Mouse (Mus musculus) stomach, embryonic 15.5 days (tissue): ENCODE data around the gene Foxd1. TPM values are rescaled to one million over a fixed set of nuclear protein-coding genes. Genes with fewer than 3 reads are reported as not detected.

Source experiments
- ATAC-seq: fragments of 200-750 bp; cut with Nextera tagmentation; 2 replicates; pipeline ENCODE4 v1.8.0; 2017; ENCODE audit warnings: low read depth, moderate number of reproducible peaks, moderate TSS enrichment; ENCODE audit not compliant: insufficient read depth, low FRiP score
- H3K27ac ChIP-seq: fragments of 300-500 bp; sonication (generic); 2 replicates; pipeline ENCODE4 v1.5.1; 2015; ENCODE audit warnings: mild to moderate bottlenecking, inconsistent platforms
- H3K27me3 ChIP-seq: fragments of 300-500 bp; sonication (generic); replicated peaks from 2 replicates; pipeline ENCODE4 v1.6.1; 2015; ENCODE audit warnings: inconsistent platforms
- H3K36me3 ChIP-seq: fragments of 300-500 bp; sonication (generic); 2 replicates; pipeline ENCODE4 v1.6.1; 2015; ENCODE audit warnings: inconsistent platforms
- H3K4me1 ChIP-seq: fragments of 300-500 bp; sonication (generic); 2 replicates; pipeline ENCODE4 v1.6.1; 2015; ENCODE audit warnings: inconsistent platforms
- H3K4me2 ChIP-seq: fragments of 300-500 bp; sonication (generic); 2 replicates; pipeline ENCODE4 v1.6.1; 2015; ENCODE audit warnings: mild to moderate bottlenecking, inconsistent platforms
- H3K4me3 ChIP-seq: fragments of 300-500 bp; sonication (generic); replicated peaks from 2 replicates; pipeline ENCODE4 v1.5.1; 2015; ENCODE audit warnings: inconsistent platforms
- H3K9ac ChIP-seq: fragments of 300-500 bp; sonication (generic); 2 replicates; pipeline ENCODE4 v1.6.1; 2015; ENCODE audit warnings: inconsistent platforms
- H3K9me3 ChIP-seq: fragments of 300-500 bp; sonication (generic); 2 replicates; pipeline ENCODE4 v1.6.1; 2016; ENCODE audit warnings: inconsistent platforms
- WGBS: fragments of 180-500 bp; shearing (Covaris S2); methylation state at CpG from one replicate; pipeline ENCODE4 v1.1.7; 2015; 5-methylcytosine and 5-hydroxymethylcytosine counted together
- polyA plus RNA-seq: library from polyadenylated mRNA; unstranded; fragments of >200 nt; fragmentation: Nextera tagmentation; extraction: Ambion mirVana; gene quantifications from 2 replicates; pipeline ENCODE4 v1.2.1, GENCODE M21; 2015

Gene Foxd1
- polyA plus RNA-seq, 1 experiment from 2014 or later, result not detected

DNA sequence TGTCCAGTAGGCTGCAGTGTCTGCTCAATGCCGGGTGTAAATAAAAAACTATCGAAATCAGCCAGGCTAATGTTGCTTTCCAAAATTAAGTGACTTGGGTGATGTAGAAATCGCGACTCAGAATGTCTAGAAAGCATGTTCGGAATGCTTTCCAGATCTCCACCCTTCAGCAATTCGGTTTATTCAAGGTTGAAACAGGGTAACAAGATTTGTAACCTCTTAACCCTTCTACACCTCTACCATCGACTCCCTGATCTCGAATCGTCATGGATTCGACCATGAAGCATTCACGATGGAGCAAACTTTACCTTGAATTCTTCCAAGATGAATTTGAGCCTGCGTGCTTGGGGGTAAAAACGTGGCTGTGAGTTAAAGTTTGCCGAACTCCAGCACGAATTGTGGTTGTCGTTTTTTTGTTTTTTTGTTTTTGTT is 36.8 kb upstream of the Foxd1 start:
- Histone ChIP-seq H3K36me3 (peaks cover 3% of the 10 kb centered on the region; the same call in 1 of the 2 replicates), H3K9ac (peak overlapping the region; percentile 94), H3K4me2 (peak overlapping the region; percentile 64), H3K9me3 (no peaks in the 10 kb centered on the region), H3K4me3 (peak overlapping the region; percentile 97), H3K4me1 (peaks cover 9% of the 10 kb centered on the region; the same call in 1 of the 2 replicates), H3K27me3 (no peaks in the 10 kb centered on the region), H3K27ac (peak overlapping the region; percentile 88)
- 2% methylated on average over 16 of the region's 16 CpGs for WGBS
- no peak for ATAC-seq

DNA sequence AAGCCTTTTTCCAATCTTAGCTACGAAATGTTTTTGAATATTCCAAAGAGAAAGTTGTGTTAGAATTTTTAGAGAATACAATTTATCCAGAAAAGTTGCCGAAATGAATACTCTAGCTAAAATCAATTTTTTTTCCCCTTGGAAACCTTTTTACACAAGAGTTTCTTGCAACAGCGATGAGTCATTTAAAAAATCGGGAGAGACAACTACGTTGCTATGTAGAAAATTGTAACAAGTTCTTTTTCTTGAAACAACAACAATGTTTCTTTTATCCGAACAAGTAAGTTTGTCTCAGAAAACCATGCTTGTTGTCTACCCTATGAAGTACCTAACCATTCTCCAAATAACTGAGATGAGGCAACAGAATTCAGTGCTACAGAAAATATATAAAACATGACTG is 36.1 kb upstream of the Foxd1 start:
- H3K4me2 ChIP-seq, result no peak overlapping the region; the same call in 1 of the 2 replicates
- H3K9ac ChIP-seq, result no peak overlapping the region
- no peak overlapping the region for H3K27ac ChIP-seq
- H3K36me3 ChIP-seq, result peaks cover 2% of the 10 kb centered on the region; the same call in 1 of the 2 replicates
- peaks cover 9% of the 10 kb centered on the region; the same call in 1 of the 2 replicates for H3K4me1 ChIP-seq
- H3K4me3 ChIP-seq, result no peak overlapping the region
- ATAC-seq, result no peak
- H3K27me3 ChIP-seq, result no peaks in the 10 kb centered on the region
- H3K9me3 ChIP-seq, result no peaks in the 10 kb centered on the region
- 82% methylated on average over 6 of the region's 6 CpGs for WGBS

- Histone ChIP-seq H3K27ac (no peak overlapping the region), H3K4me3 (no peak overlapping the region), H3K4me1 (no peaks in the 10 kb centered on the region), H3K27me3 (no peaks in the 10 kb centered on the region), H3K36me3 (no peaks in the 10 kb centered on the region), H3K4me2 (no peak overlapping the region), H3K9ac (no peak overlapping the region), H3K9me3 (no peaks in the 10 kb centered on the region)
- 84% methylated on average over 11 of the region's 11 CpGs for WGBS
- ATAC-seq, result no peak
Observed at GRCm38 (mm10) chr13:98325034-98325433, 29.0 kb upstream of the Foxd1 start.

GRCm38 (mm10) chr13:98332106-98332505 is 21.9 kb upstream of the Foxd1 start:
- H3K4me1 ChIP-seq, result no peaks in the 10 kb centered on the region
- H3K36me3 ChIP-seq, result no peaks in the 10 kb centered on the region
- no peak overlapping the region for H3K4me3 ChIP-seq
- no peak overlapping the region for H3K4me2 ChIP-seq
- H3K9ac ChIP-seq, result no peak overlapping the region
- 52% methylated on average over 2 of the region's 2 CpGs for WGBS
- no peak for ATAC-seq
- no peaks in the 10 kb centered on the region for H3K9me3 ChIP-seq
- H3K27me3 ChIP-seq, result no peaks in the 10 kb centered on the region; the same call in 1 of the 2 replicates
- H3K27ac ChIP-seq, result no peak overlapping the region

GRCm38 (mm10) chr13:98336205-98336604 is 17.8 kb upstream of the Foxd1 start:
- H3K9ac ChIP-seq, result no peak overlapping the region
- no peak overlapping the region for H3K4me2 ChIP-seq
- WGBS, result 85% methylated on average over 1 of the region's 1 CpGs
- H3K4me1 ChIP-seq, result no peaks in the 10 kb centered on the region
- no peaks in the 10 kb centered on the region for H3K36me3 ChIP-seq
- H3K9me3 ChIP-seq, result no peaks in the 10 kb centered on the region
- H3K4me3 ChIP-seq, result no peak overlapping the region
- ATAC-seq, result no peak
- no peak overlapping the region for H3K27ac ChIP-seq
- no peaks in the 10 kb centered on the region; the same call in 1 of the 2 replicates for H3K27me3 ChIP-seq

DNA sequence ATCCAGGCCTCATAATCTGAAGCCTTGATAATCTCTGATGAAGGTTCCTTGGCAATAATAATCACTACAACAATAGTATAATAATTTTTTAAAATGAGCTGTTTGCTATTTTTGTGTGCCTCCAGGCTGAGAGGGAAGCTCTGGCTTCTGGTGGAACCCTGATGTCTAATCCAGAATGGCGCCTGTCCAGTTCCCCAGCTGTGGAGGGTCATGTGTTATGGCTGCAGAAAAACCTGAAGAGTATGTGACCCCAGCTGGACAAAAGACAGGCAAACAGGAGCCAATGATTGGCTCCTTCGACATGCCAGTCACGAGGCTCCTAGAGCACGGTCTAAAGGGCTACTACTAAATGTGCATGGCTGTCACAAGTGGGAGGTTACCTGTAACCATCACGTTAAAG is 13.5 kb upstream of the Foxd1 start:
- no peak overlapping the region for H3K27ac ChIP-seq
- no peak overlapping the region for H3K9ac ChIP-seq
- H3K4me2 ChIP-seq, result no peak overlapping the region
- no peaks in the 10 kb centered on the region for H3K27me3 ChIP-seq
- WGBS, result 69% methylated on average over 5 of the region's 5 CpGs
- H3K4me3 ChIP-seq, result no peak overlapping the region
- no peaks in the 10 kb centered on the region for H3K4me1 ChIP-seq
- H3K9me3 ChIP-seq, result no peaks in the 10 kb centered on the region
- no peaks in the 10 kb centered on the region for H3K36me3 ChIP-seq
- ATAC-seq, result no peak

DNA sequence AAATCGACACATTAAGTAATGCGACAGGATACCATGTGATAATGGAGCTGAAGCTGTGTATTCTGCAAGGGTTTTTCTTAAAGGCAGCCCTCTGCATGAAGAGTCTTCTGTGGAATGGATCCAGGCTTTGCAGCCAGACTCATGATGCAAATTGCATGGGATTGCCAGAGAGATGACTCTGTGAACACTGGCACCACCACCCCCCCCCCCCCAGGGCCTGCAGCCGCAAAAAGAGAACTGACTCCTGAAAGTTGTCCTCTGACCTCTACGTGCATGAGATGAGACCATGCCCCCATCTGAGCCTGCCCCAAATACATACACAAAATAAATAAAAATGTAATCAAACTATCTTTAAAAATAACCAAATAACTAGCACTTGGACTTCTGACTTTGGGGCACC is 4.6 kb upstream of the Foxd1 start:
- H3K9ac ChIP-seq, result no peak overlapping the region
- no peak overlapping the region for H3K4me3 ChIP-seq
- H3K27ac ChIP-seq, result no peak overlapping the region
- H3K4me2 ChIP-seq, result no peak overlapping the region
- H3K27me3 ChIP-seq, result peaks cover 43% of the 10 kb centered on the region
- WGBS, result 75% methylated on average over 4 of the region's 4 CpGs
- H3K36me3 ChIP-seq, result no peaks in the 10 kb centered on the region
- ATAC-seq, result no peak
- no peaks in the 10 kb centered on the region for H3K9me3 ChIP-seq
- H3K4me1 ChIP-seq, result peaks cover 8% of the 10 kb centered on the region

DNA sequence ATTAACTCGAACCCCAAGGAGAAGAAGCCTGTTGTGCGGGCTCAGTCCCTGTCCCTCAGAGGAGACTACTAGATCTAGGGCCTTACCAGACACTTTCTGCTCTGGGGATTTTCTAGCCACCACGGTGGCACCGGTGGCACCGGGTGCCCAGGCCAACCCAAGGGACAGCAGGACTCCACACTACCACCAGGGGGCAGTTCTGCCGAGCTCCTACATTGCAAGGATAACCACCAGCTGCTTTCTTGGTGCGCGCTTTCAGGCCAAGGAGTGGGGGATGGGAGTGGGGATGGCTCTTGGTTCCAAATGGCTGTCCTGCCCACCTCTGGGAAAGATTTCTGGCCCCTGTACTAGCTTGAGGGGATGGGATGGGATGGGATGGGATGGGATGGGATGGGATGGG is 2.5 kb upstream of the Foxd1 start:
- ATAC-seq, result no peak
- no peaks in the 10 kb centered on the region for H3K9me3 ChIP-seq
- 12% methylated on average over 8 of the region's 8 CpGs for WGBS

DNA sequence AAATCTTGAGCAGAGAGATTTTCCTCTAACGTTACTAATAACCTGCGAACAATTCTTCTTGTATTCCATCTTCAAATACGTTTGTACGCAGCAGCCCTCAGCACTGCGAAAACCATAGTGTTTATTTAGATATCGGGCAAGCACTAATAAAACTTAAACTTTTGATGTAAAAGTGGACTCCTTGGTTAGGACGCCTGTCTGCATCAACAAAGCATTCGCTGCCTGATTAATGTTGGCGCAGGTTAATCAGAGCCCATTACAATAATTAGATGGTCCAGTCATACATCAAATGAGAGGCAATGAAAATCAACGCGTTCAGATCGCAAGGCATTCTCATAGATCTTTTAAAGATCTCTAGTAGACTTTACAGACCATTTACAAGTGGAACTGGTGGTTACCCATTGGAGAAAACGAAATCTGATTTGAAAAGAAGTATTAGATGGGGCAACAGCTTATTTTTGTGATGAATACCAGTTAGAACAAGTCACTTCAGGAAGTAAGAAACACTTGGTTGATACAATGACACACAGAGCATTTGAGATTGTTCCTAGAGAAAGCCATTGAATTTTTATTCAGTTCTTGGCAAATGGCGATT is 1.6 kb upstream of the Foxd1 start:
- 10% methylated on average over 14 of the region's 14 CpGs for WGBS

More for the DNA sequence above, 2.5 kb upstream of the Foxd1 start:
- peaks cover 60% of the 10 kb centered on the region for H3K27me3 ChIP-seq
- H3K4me1 ChIP-seq, result peaks cover 22% of the 10 kb centered on the region
- H3K9ac ChIP-seq, result no peak overlapping the region
- no peak overlapping the region for H3K4me3 ChIP-seq
- no peaks in the 10 kb centered on the region for H3K36me3 ChIP-seq
- no peak overlapping the region for H3K27ac ChIP-seq
- no peak overlapping the region for H3K4me2 ChIP-seq

DNA sequence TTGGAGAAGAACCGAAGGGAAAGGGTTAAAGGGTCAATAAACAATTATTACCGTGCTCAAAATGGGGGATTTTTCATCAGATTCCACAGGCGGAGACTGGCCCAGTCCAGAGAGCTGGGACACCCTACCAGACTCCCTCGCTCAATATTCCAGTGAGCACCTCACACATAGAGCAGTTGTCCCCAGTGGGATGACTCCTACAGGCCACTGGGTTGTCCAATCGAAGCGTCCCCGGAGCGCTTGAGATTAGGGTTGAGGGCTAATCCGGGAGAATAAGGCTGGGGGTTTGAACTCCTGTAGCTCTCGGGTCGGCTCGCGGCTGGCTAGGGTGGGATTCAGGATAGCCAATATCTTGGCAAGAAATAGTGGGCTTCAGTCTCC is 343 bp upstream of the Foxd1 start:
- Histone ChIP-seq H3K4me3 (peak overlapping the region; percentile 43), H3K4me1 (peaks cover 22% of the 10 kb centered on the region), H3K36me3 (no peaks in the 10 kb centered on the region), H3K4me2 (peak overlapping the region; percentile 91), H3K9ac (no peak overlapping the region), H3K27ac (no peak overlapping the region), H3K27me3 (peaks cover 78% of the 10 kb centered on the region), H3K9me3 (no peaks in the 10 kb centered on the region)
- under 1% methylated on average over 13 of the region's 13 CpGs for WGBS
- no peak for ATAC-seq

More for the DNA sequence above, 1.6 kb upstream of the Foxd1 start:
- Histone ChIP-seq H3K36me3 (no peaks in the 10 kb centered on the region), H3K4me1 (peaks cover 22% of the 10 kb centered on the region), H3K9ac (no peak overlapping the region), H3K9me3 (no peaks in the 10 kb centered on the region), H3K4me2 (no peak overlapping the region), H3K27me3 (peaks cover 68% of the 10 kb centered on the region), H3K27ac (no peak overlapping the region), H3K4me3 (no peak overlapping the region)
- no peak for ATAC-seq

- Histone ChIP-seq H3K4me3 (peak overlapping the region; percentile 43), H3K9ac (no peak overlapping the region), H3K9me3 (no peaks in the 10 kb centered on the region), H3K27me3 (peaks cover 86% of the 10 kb centered on the region), H3K4me2 (peak overlapping the region; percentile 91), H3K36me3 (no peaks in the 10 kb centered on the region), H3K27ac (no peak overlapping the region), H3K4me1 (peaks cover 22% of the 10 kb centered on the region)
- no peak for ATAC-seq
- under 1% methylated on average over 92 of the region's 102 CpGs for WGBS
Observed at GRCm38 (mm10) chr13:98354871-98355558, 973 bp downstream of the Foxd1 start.

- H3K27ac ChIP-seq, result no peak overlapping the region
- ATAC-seq, result no peak
- under 1% methylated on average over 75 of the region's 81 CpGs for WGBS
- H3K4me2 ChIP-seq, result peak overlapping the region; percentile 91
- peaks cover 22% of the 10 kb centered on the region for H3K4me1 ChIP-seq
- no peaks in the 10 kb centered on the region for H3K36me3 ChIP-seq
- H3K9me3 ChIP-seq, result no peaks in the 10 kb centered on the region
- peak overlapping the region; percentile 43 for H3K4me3 ChIP-seq
- H3K27me3 ChIP-seq, result peaks cover 86% of the 10 kb centered on the region
- no peak overlapping the region for H3K9ac ChIP-seq
Observed at GRCm38 (mm10) chr13:98355559-98356111, 1.6 kb downstream of the Foxd1 start.
